Mouse (Mus musculus): ENCODE data around the gene Tmem19.

DNA sequence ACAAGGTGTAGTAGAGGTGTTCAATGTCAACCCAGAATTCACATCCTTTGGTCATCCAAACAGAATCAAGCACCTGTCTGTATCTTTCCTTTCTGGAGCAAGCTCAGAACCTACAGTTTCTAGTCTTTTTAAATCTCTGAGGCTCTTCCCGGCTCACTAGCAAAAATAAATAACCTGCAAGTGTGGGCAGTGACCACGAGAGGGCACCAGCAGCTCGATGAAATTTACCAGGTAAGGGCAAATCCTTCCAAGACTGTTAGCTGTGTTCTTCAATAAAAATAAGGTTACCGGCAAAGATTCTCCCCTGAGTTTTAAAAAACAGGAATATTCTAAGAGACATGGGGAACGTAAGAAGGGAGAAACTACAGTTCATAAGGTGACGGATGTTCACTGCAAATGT is 39.0 kb downstream of the Tmem19 start:
- TF ChIP-seq CTCF (IDR thresholded peaks at IDR 0.05; ENCODE audit: extremely low read depth, insufficient read depth, low read length), result peak; percentile 80
- no peak for TF ChIP-seq POLR2A (IDR thresholded peaks at IDR 0.05; ENCODE audit: extremely low read depth, insufficient read depth, low read length)

Measured in cortical plate, adult 2 months (tissue).